Mouse (Mus musculus): Measurements from ENCODE around the gene Crygc. TPM values are rescaled to one million over a fixed set of nuclear protein-coding genes. Genes with fewer than 3 reads are reported as not detected.

Crygc gene
- polyA plus RNA-seq, 1 experiment from 2014 or later = not detected

- H3K36me3 ChIP-seq (ENCODE audit: control insufficient read depth, insufficient read depth, low read length) = no peaks in the 10 kb centered on the region
- DNase-seq (ENCODE audit: low spot score, missing footprints) = no peak
- H3K4me1 ChIP-seq (ENCODE audit: control insufficient read depth, insufficient read depth, low read length) = no peaks in the 10 kb centered on the region
- no peak overlapping the region for H3K27ac ChIP-seq (ENCODE audit: low read depth, low read length)
- no peak for ATAC-seq (ENCODE audit: low FRiP score)
- WGBS = 91% methylated on average over 3 of the region's 3 CpGs
- no peak overlapping the region for H3K9ac ChIP-seq (ENCODE audit: low read length)
- H3K9me3 ChIP-seq (ENCODE audit: control insufficient read depth, low read length) = no peaks in the 10 kb centered on the region
- no peak overlapping the region for H3K4me3 ChIP-seq (ENCODE audit: low read depth, low read length)
- H3K4me2 ChIP-seq = no peak overlapping the region
- H3K27me3 ChIP-seq (ENCODE audit: control insufficient read depth, insufficient read depth, low read length) = no peaks in the 10 kb centered on the region
These were observed 31.7 kb downstream of the Crygc start for GRCm38 (mm10) chr1:65041837-65042236.

DNA sequence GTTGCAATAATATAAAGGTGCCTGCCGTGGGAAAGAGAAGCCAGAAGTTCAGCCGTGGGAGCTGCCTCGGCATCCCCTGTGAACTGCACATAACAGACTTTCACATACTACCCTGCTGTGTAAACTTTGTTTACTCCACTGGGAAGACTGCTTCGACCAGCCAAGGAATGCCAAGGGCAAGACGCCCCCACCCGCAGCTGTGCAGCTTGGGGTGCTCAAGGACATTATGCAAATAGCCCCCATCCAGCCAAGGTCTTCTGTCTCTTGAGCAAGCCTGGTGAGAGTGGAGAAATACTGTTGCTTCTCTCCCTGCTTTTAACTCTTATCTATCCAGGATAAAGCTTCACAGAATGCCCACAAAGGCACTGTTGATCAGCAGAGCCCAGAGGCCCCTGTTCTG, 32.7 kb downstream of the Crygc start:
- no peak for DNase-seq (ENCODE audit: low spot score, missing footprints)
- Histone ChIP-seq H3K4me3 (ENCODE audit: low read depth, low read length) (no peak overlapping the region), H3K9me3 (ENCODE audit: control insufficient read depth, low read length) (no peaks in the 10 kb centered on the region), H3K4me1 (ENCODE audit: control insufficient read depth, insufficient read depth, low read length) (no peaks in the 10 kb centered on the region), H3K4me2 (no peak overlapping the region), H3K9ac (ENCODE audit: low read length) (no peak overlapping the region), H3K27me3 (ENCODE audit: control insufficient read depth, insufficient read depth, low read length) (no peaks in the 10 kb centered on the region), H3K27ac (ENCODE audit: low read depth, low read length) (no peak overlapping the region), H3K36me3 (ENCODE audit: control insufficient read depth, insufficient read depth, low read length) (no peaks in the 10 kb centered on the region)
- WGBS = 86% methylated on average over 6 of the region's 6 CpGs
- ATAC-seq (ENCODE audit: low FRiP score) = no peak

DNA sequence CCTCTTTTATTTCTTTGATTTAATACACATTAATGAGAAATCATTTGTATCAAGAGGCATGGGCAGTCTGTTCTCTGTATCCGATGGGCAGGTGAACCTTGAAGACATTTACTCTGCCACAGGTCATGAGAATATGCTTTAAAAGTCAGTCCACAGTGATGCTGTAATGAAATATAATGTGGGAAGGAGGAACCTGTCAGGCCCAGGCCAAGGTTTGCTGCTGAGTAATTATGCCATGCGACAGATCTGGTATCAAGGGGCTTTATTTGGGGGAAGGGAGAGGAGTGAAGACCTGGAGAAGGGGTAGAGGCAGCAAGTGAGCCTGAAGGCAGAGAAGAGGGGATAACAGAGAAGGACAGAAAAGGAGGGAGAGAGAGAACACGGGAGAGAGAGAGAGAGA, 33.8 kb downstream of the Crygc start:
- Histone ChIP-seq H3K36me3 (ENCODE audit: control insufficient read depth, insufficient read depth, low read length) (no peaks in the 10 kb centered on the region), H3K9ac (ENCODE audit: low read length) (no peak overlapping the region), H3K4me2 (no peak overlapping the region), H3K27ac (ENCODE audit: low read depth, low read length) (no peak overlapping the region), H3K9me3 (ENCODE audit: control insufficient read depth, low read length) (no peaks in the 10 kb centered on the region), H3K4me3 (ENCODE audit: low read depth, low read length) (no peak overlapping the region), H3K4me1 (ENCODE audit: control insufficient read depth, insufficient read depth, low read length) (no peaks in the 10 kb centered on the region), H3K27me3 (ENCODE audit: control insufficient read depth, insufficient read depth, low read length) (no peaks in the 10 kb centered on the region)
- ATAC-seq (ENCODE audit: low FRiP score) (no peak), DNase-seq (ENCODE audit: low spot score, missing footprints) (no peak)
- 85% methylated on average over 3 of the region's 3 CpGs for WGBS

GRCm38 (mm10) chr1:65037542-65037941, 35.9 kb downstream of the Crygc start:
- no peaks in the 10 kb centered on the region for H3K4me1 ChIP-seq (ENCODE audit: control insufficient read depth, insufficient read depth, low read length)
- H3K36me3 ChIP-seq (ENCODE audit: control insufficient read depth, insufficient read depth, low read length) = no peaks in the 10 kb centered on the region
- no peak overlapping the region for H3K9ac ChIP-seq (ENCODE audit: low read length)
- H3K9me3 ChIP-seq (ENCODE audit: control insufficient read depth, low read length) = no peaks in the 10 kb centered on the region
- 92% methylated on average over 2 of the region's 2 CpGs for whole genome bisulfite sequencing
- no peak overlapping the region for H3K4me2 ChIP-seq
- H3K27ac ChIP-seq (ENCODE audit: low read depth, low read length) = no peak overlapping the region
- H3K27me3 ChIP-seq (ENCODE audit: control insufficient read depth, insufficient read depth, low read length) = no peaks in the 10 kb centered on the region
- ATAC-seq (ENCODE audit: low FRiP score) (no peak), DNase-seq (ENCODE audit: low spot score, missing footprints) (no peak)
- no peak overlapping the region for H3K4me3 ChIP-seq (ENCODE audit: low read depth, low read length)

- Histone ChIP-seq H3K4me1 (ENCODE audit: control insufficient read depth, insufficient read depth, low read length) (no peaks in the 10 kb centered on the region), H3K4me3 (ENCODE audit: low read depth, low read length) (no peak overlapping the region), H3K9me3 (ENCODE audit: control insufficient read depth, low read length) (no peaks in the 10 kb centered on the region), H3K27me3 (ENCODE audit: control insufficient read depth, insufficient read depth, low read length) (no peaks in the 10 kb centered on the region), H3K36me3 (ENCODE audit: control insufficient read depth, insufficient read depth, low read length) (no peaks in the 10 kb centered on the region), H3K27ac (ENCODE audit: low read depth, low read length) (no peak overlapping the region), H3K9ac (ENCODE audit: low read length) (no peak overlapping the region), H3K4me2 (no peak overlapping the region)
- WGBS = 33% methylated on average over 3 of the region's 3 CpGs
- DNase-seq (ENCODE audit: low spot score, missing footprints) = no peak
- no peak for ATAC-seq (ENCODE audit: low FRiP score)
These were observed 38.0 kb downstream of the Crygc start for GRCm38 (mm10) chr1:65035513-65035912.

GRCm38 (mm10) chr1:65032641-65033040, 40.8 kb downstream of the Crygc start, which contains the start of gene Akr1cl:
Gene Akr1cl, minus strand, starts transcription at chr1:65032759.
- H3K4me1 ChIP-seq (ENCODE audit: control insufficient read depth, insufficient read depth, low read length) = no peaks in the 10 kb centered on the region
- H3K36me3 ChIP-seq (ENCODE audit: control insufficient read depth, insufficient read depth, low read length) = no peaks in the 10 kb centered on the region
- no peaks in the 10 kb centered on the region for H3K27me3 ChIP-seq (ENCODE audit: control insufficient read depth, insufficient read depth, low read length)
- ATAC-seq (ENCODE audit: low FRiP score) (no peak), DNase-seq (ENCODE audit: low spot score, missing footprints) (no peak)
- H3K4me3 ChIP-seq (ENCODE audit: low read depth, low read length) = no peak within 1 kb of the TSS
- H3K27ac ChIP-seq (ENCODE audit: low read depth, low read length) = no peak within 1 kb of the TSS
- no peak within 1 kb of the TSS for H3K4me2 ChIP-seq
- H3K9ac ChIP-seq (ENCODE audit: low read length) = no peak within 1 kb of the TSS
- no peaks in the 10 kb centered on the region for H3K9me3 ChIP-seq (ENCODE audit: control insufficient read depth, low read length)

GRCm38 (mm10) chr1:65028206-65028605, 45.3 kb downstream of the Crygc start:
- Histone ChIP-seq H3K27me3 (ENCODE audit: control insufficient read depth, insufficient read depth, low read length) (no peaks in the 10 kb centered on the region), H3K4me1 (ENCODE audit: control insufficient read depth, insufficient read depth, low read length) (no peaks in the 10 kb centered on the region), H3K4me3 (ENCODE audit: low read depth, low read length) (no peak overlapping the region), H3K9me3 (ENCODE audit: control insufficient read depth, low read length) (no peaks in the 10 kb centered on the region), H3K36me3 (ENCODE audit: control insufficient read depth, insufficient read depth, low read length) (no peaks in the 10 kb centered on the region), H3K4me2 (no peak overlapping the region), H3K9ac (ENCODE audit: low read length) (no peak overlapping the region), H3K27ac (ENCODE audit: low read depth, low read length) (no peak overlapping the region)
- no peak for DNase-seq (ENCODE audit: low spot score, missing footprints)
- ATAC-seq (ENCODE audit: low FRiP score) = no peak
- WGBS = 70% methylated on average over 9 of the region's 9 CpGs

Other genes with a start within 250 kb of the Crygc start
- 5.6 and 5.9 TPM in 2 replicates for gene Plekhm3, start 116.9 kb downstream of the Crygc start, polyA plus RNA-seq (2014; fragmentation: Nextera tagmentation; extraction: Ambion mirVana)
- 0.11 and 0.17 TPM in 2 replicates for gene Akr1cl, start 40.9 kb downstream of the Crygc start, polyA plus RNA-seq (2014; fragmentation: Nextera tagmentation; extraction: Ambion mirVana)
- gene Cryge, start 22.5 kb downstream of the Crygc start, polyA plus RNA-seq (2014; fragmentation: Nextera tagmentation; extraction: Ambion mirVana) = 0.65 and 0.74 TPM in 2 replicates
- gene Crygd, start 10.2 kb downstream of the Crygc start, polyA plus RNA-seq (2014; fragmentation: Nextera tagmentation; extraction: Ambion mirVana) = not detected in 2 replicates
- not detected in 2 replicates for gene Crygb, start 8.6 kb upstream of the Crygc start, polyA plus RNA-seq (2014; fragmentation: Nextera tagmentation; extraction: Ambion mirVana)
- not detected in 2 replicates for gene Cryga, start 29.7 kb upstream of the Crygc start, polyA plus RNA-seq (2014; fragmentation: Nextera tagmentation; extraction: Ambion mirVana)
- not detected in 2 replicates for gene Gm28845, start 45.9 kb upstream of the Crygc start, polyA plus RNA-seq (2014; fragmentation: Nextera tagmentation; extraction: Ambion mirVana)
- gene D630023F18Rik, start 49.5 kb upstream of the Crygc start, polyA plus RNA-seq (2014; fragmentation: Nextera tagmentation; extraction: Ambion mirVana) = 0.22 TPM in 1 of 2 replicates, not detected in the other
- gene Idh1, start 112.8 kb upstream of the Crygc start, polyA plus RNA-seq (2014; fragmentation: Nextera tagmentation; extraction: Ambion mirVana) = 433 and 472 TPM in 2 replicates
- 17.1 and 20.1 TPM in 2 replicates for gene Pikfyve, start 113.0 kb upstream of the Crygc start, polyA plus RNA-seq (2014; fragmentation: Nextera tagmentation; extraction: Ambion mirVana)
- gene Pth2r, start 208.4 kb upstream of the Crygc start, polyA plus RNA-seq (2014; fragmentation: Nextera tagmentation; extraction: Ambion mirVana) = 0.17 TPM in 1 of 2 replicates, not detected in the other